Mouse (Mus musculus) layer of hippocampus, postnatal 25 days (tissue): Measurements from ENCODE around the gene Klk1b3. TPM values are rescaled to one million over a fixed set of nuclear protein-coding genes. Genes with fewer than 3 reads are reported as not detected.
A peak's percentile ranks its signal among the peaks of the same experiment; 100 is the strongest.
"Not testable (repeated sequence)": the region's sequence is repeated elsewhere in the genome, so short reads cannot be mapped to it uniquely, and the experiment has no call there.

Source experiments
- DNase-seq, 2 experiments: peaks; one replicate each; pipeline ENCODE4 v3.0.0; 2022; ENCODE audit warnings: mixed read lengths in 2 of 2, low spot score in 1 of 2; ENCODE audit errors: extremely low spot score in 1 of 2
- total RNA-seq, 2 experiments: library from RNA; stranded (reverse); gene quantifications; 2 replicates each; pipeline ENCODE4 v1.2.3; 2021

Gene Klk1b3
- total RNA-seq: not detected

- DNase-seq: no peak
Measured at GRCm38 (mm10) chr7:44197891-44198290, at the start of gene Klk1b3. Gene Klk1b3, plus strand, starts transcription at chr7:44198191.

GRCm38 (mm10) chr7:44179299-44180045, 18.5 kb upstream of the Klk1b3 start:
- no peak for DNase-seq

- not testable (repeated sequence) for DNase-seq
Measured at GRCm38 (mm10) chr7:44186516-44186915, 11.5 kb upstream of the Klk1b3 start.

GRCm38 (mm10) chr7:44187936-44188335, 10.1 kb upstream of the Klk1b3 start, which contains the start of gene Klk1b24:
Gene Klk1b24, plus strand, starts transcription at chr7:44188236.
- DNase-seq: not testable (repeated sequence)

GRCm38 (mm10) chr7:44193466-44193865, 4.5 kb upstream of the Klk1b3 start:
- DNase-seq: not testable (repeated sequence)

- DNase-seq: not testable (repeated sequence)
Measured at GRCm38 (mm10) chr7:44207135-44207534, 9.1 kb downstream of the Klk1b3 start, which contains the start of gene Klk1b4. Gene Klk1b4, plus strand, starts transcription at chr7:44207435.

- no peak for DNase-seq
Measured at GRCm38 (mm10) chr7:44208307-44208706, 10.3 kb downstream of the Klk1b3 start.

- no peak for DNase-seq
Measured at GRCm38 (mm10) chr7:44215645-44216044, 17.7 kb downstream of the Klk1b3 start, which contains the start of gene Klk1b5. Gene Klk1b5, plus strand, starts transcription at chr7:44215945.

GRCm38 (mm10) chr7:44221601-44222000, 23.6 kb downstream of the Klk1b3 start:
- DNase-seq: not testable (repeated sequence)

- not testable (repeated sequence) for DNase-seq
Measured at GRCm38 (mm10) chr7:44222335-44222734, 24.3 kb downstream of the Klk1b3 start.

- no peak for DNase-seq
Measured at GRCm38 (mm10) chr7:44225076-44225475, 27.1 kb downstream of the Klk1b3 start, which contains the start of gene Klk1. Gene Klk1, plus strand, starts transcription at chr7:44225360.

GRCm38 (mm10) chr7:44235909-44236308, 37.9 kb downstream of the Klk1b3 start, which contains the start of gene Gm36864:
Gene Gm36864, plus strand, starts transcription at chr7:44236177.
- no peak for DNase-seq

- DNase-seq: no peak
Measured at GRCm38 (mm10) chr7:44239913-44240312, 41.9 kb downstream of the Klk1b3 start.

GRCm38 (mm10) chr7:44240712-44241111, 42.7 kb downstream of the Klk1b3 start:
- DNase-seq: no peak

- no peak for DNase-seq
Measured at GRCm38 (mm10) chr7:44241163-44241562, 43.2 kb downstream of the Klk1b3 start.

- no peak for DNase-seq
Measured at GRCm38 (mm10) chr7:44244080-44244479, 46.1 kb downstream of the Klk1b3 start.

- DNase-seq: peak; percentile 85 to 91
Measured at GRCm38 (mm10) chr7:44246055-44246983, 48.3 kb downstream of the Klk1b3 start, which contains the start of the genes 1700028J19Rik and 2410002F23Rik. Gene 1700028J19Rik, minus strand, starts transcription at chr7:44246695. Gene 2410002F23Rik, plus strand, starts transcription at chr7:44246722.

- DNase-seq: peak in 1 of 2 experiments; percentile 34
Measured at GRCm38 (mm10) chr7:44246984-44247470, 49.0 kb downstream of the Klk1b3 start.

- DNase-seq: no peak
Measured at GRCm38 (mm10) chr7:44247971-44248370, 50.0 kb downstream of the Klk1b3 start.

- no peak for DNase-seq
Measured at GRCm38 (mm10) chr7:44249248-44249647, 51.3 kb downstream of the Klk1b3 start.
